Mouse (Mus musculus) embryonic fibroblast, embryonic 13.5 days (primary cell): ENCODE data around the gene Plcl1. TPM values are rescaled to one million over a fixed set of nuclear protein-coding genes. Genes with fewer than 3 reads are reported as not detected.

ENCODE experiments used
- H3K27ac ChIP-seq: 2 replicates; pipeline ENCODE4 v1.5.1; 2012; ENCODE audit warnings: low read length, control low read depth, inconsistent platforms; ENCODE audit not compliant: insufficient read depth
- H3K4me1 ChIP-seq: 2 replicates; pipeline ENCODE4 v1.6.1; 2011; ENCODE audit warnings: low read length; ENCODE audit not compliant: control insufficient read depth, insufficient read depth
- H3K4me3 ChIP-seq: 2 replicates; pipeline ENCODE4 v1.5.1; 2011; ENCODE audit warnings: mild to moderate bottlenecking, control low read depth, low read length; ENCODE audit not compliant: insufficient read depth
- CTCF ChIP-seq: IDR thresholded peaks from 2 replicates; pipeline ENCODE4 v1.5.1; 2011; ENCODE audit warnings: mild to moderate bottlenecking, control low read depth, low read length, moderate library complexity, borderline replicate concordance; ENCODE audit not compliant: insufficient read depth
- POLR2A ChIP-seq: IDR thresholded peaks from 2 replicates; pipeline ENCODE4 v1.6.1; 2011; ENCODE audit warnings: low read depth, mild to moderate bottlenecking, control low read depth, low read length, moderate library complexity
- polyA plus RNA-seq: library from polyadenylated mRNA; stranded (reverse); fragments of >200 nt; gene quantifications from 2 replicates; pipeline ENCODE4 v1.2.4, GENCODE M21; 2011; ENCODE audit warnings: low read depth; ENCODE audit not compliant: missing spikeins, insufficient read length

Plcl1 gene
- polyA plus RNA-seq, 1 experiment: 10.9 TPM

DNA sequence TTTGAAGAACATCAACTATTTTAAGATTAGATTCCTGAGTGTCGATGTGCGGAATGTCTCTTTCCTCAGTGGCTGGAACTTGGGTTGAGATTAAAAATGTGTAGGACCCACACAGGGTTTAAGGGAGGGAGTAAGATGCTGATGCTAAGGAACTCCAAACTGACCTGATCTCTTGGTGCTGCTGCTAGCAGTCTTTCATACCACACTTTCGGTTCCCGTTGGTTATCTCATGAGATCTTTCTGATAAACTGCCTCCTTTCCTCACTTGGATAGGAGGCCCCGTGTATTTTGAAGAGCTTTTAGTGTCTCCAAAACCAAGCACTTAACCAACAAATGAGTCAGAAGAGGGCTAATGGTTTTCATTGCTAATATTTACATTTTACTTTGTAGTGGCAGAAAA is 30.9 kb downstream of the Plcl1 start:
- TF ChIP-seq POLR2A (no peak), CTCF (no peak)
- Histone ChIP-seq H3K4me1 (no peaks in the 10 kb centered on the region), H3K27ac (no peak overlapping the region), H3K4me3 (no peak overlapping the region)

DNA sequence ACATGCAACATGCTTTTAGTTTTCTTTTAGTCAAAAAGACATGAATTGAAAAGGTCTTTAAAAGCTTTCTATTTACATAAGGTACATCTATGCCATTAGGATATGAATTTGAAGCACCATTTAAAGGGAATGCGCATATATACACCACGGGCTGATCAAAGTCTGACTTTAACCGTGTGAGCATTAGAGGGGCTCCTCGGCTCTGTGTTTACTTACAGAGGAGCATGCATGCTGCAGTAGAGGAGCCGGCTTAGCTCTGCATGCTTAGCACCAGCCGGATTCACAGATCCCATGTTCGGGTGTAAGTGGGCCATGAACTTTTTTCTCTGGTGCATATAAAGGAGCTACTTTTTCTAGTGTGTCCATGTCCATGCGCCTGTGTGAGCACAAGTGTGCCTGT is 31.4 kb downstream of the Plcl1 start:
- no peak overlapping the region for H3K27ac ChIP-seq
- H3K4me1 ChIP-seq: no peaks in the 10 kb centered on the region
- TF ChIP-seq CTCF (no peak), POLR2A (no peak)
- H3K4me3 ChIP-seq: no peak overlapping the region

DNA sequence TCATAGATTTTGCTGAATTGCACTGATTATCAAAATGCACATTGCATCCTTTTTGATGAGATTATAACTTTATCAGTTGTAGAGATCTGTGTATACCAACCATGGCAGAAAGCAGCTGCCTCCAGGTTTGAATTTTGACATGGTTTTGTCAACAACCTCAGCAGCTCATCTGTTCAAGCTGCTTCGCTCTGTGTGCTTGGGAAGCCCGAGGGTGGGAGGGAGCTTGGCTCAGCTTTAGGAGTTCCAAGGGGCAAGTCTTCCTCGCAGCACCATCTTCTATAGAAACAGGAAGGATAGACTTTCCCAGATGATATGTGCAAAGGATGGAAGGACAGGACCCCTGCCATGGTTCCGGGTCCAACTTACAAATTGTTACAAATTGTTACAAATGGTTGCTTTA is 32.9 kb downstream of the Plcl1 start:
- Histone ChIP-seq H3K27ac (no peak overlapping the region), H3K4me3 (no peak overlapping the region), H3K4me1 (no peaks in the 10 kb centered on the region)
- TF ChIP-seq CTCF (no peak), POLR2A (no peak)

DNA sequence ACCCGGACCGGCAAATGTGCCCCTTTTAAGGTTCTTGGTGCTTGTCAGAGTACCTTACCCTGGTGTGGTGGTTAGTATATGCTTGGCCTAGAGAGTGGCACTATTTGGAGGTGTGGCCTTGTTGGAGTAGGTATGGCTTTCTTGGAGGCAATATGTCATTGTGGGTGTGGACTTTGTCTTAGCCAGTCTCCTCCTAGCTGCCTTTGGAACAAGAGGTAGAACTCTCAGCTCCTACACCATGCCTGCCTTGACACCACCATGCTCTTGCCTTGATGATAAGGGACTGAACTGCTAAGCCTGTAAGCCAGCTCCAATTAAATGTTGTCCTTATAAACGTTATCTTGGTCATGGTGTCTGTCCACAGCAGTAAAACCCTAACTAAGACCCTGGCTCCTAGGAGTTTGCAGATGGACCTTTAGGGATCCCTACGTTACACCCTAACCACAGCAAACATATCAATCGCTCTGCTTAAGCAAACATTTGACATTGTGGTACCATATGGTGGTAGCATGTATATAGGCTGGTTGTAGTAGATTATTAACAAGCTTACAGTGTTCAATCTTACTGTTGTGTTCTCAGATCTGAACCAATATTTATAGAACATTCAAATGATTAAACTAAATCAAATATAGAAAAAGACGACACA is 39.4 kb downstream of the Plcl1 start:
- H3K4me1 ChIP-seq: no peaks in the 10 kb centered on the region
- H3K4me3 ChIP-seq: no peak overlapping the region
- H3K27ac ChIP-seq: no peak overlapping the region
- TF ChIP-seq POLR2A (no peak), CTCF (no peak)

DNA sequence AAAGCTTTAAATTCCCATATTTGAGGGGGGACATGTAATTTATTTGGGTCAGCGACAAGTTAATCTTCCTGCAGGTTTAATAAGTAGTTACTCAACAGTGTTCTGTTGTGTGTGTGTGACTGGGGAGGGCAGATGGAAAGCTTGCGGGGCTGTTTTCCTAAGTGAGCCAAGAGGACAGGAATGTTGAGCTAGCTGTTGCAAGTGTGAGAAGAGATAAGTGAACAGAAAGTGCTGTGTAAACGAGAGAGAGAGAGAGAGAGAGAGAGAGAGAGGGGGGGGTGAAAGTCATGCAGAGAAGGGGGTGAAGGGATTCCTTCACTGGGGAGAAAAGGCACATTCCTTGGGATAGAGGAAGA is 39.9 kb downstream of the Plcl1 start:
- no peaks in the 10 kb centered on the region for H3K4me1 ChIP-seq
- no peak overlapping the region for H3K4me3 ChIP-seq
- H3K27ac ChIP-seq: no peak overlapping the region
- TF ChIP-seq POLR2A (no peak), CTCF (no peak)

DNA sequence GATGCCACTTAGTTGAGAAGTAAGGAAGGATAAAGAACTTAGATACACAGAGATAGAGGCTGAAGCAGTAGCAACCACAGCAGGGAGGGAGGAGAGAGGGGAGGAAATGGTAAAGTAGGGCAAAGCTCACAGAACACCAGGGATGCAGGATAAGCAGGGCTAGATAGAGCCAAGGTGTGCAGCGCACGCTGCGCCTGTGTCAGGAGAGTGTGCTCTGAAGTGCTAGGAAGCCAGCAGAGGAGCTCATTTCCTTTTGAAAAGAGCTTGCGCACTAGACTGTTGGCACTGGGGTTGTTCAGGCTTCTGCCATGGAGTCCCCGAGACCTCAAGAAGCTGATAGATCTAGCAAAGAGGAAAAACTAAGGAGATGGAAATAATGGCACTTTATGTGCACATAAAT is 40.6 kb downstream of the Plcl1 start:
- no peaks in the 10 kb centered on the region for H3K4me1 ChIP-seq
- H3K4me3 ChIP-seq: no peak overlapping the region
- H3K27ac ChIP-seq: no peak overlapping the region
- TF ChIP-seq POLR2A: no peak
- TF ChIP-seq CTCF: no peak

DNA sequence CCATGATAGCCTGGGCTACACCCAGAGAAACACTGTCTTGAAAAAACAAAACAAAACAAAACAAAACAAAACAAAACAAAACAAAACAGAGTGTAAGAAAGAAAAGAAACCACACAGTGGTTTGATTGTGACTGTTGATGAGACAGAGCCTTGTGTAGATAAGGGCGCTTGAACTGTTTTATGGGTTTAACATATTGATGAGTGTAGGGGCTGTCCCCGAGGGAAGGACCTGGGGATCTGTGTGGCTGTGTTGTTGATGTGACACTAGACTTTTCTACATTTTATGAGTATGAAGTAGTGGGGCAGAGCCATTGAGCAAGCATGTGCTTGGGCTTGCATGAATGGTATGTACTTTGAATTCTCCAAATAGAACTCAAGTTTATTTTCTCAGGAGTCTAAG is 41.2 kb downstream of the Plcl1 start:
- no peak for TF ChIP-seq CTCF
- TF ChIP-seq POLR2A: no peak
- no peak overlapping the region for H3K4me3 ChIP-seq
- no peaks in the 10 kb centered on the region for H3K4me1 ChIP-seq
- no peak overlapping the region for H3K27ac ChIP-seq

DNA sequence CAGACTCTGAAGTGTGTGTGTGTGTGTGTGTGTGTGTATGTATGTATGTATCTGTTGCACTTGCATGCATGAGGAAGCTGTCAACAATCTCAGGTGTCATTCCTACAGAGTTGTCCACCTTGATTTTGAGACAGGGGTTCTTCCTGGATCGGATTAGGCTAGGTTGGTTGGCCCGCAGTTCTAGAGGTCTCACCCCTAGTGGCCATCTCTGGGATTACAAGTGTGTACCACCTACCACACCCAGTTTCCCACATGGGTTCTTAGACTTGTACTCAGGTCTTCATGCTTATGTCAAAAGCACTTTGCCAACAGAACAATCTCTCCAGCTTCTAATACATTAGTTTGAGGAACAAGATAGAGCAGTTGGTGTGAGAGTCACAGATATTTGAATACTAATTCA is 41.9 kb downstream of the Plcl1 start:
- H3K4me3 ChIP-seq: no peak overlapping the region
- H3K27ac ChIP-seq: no peak overlapping the region
- TF ChIP-seq CTCF (no peak), POLR2A (no peak)
- H3K4me1 ChIP-seq: no peaks in the 10 kb centered on the region

DNA sequence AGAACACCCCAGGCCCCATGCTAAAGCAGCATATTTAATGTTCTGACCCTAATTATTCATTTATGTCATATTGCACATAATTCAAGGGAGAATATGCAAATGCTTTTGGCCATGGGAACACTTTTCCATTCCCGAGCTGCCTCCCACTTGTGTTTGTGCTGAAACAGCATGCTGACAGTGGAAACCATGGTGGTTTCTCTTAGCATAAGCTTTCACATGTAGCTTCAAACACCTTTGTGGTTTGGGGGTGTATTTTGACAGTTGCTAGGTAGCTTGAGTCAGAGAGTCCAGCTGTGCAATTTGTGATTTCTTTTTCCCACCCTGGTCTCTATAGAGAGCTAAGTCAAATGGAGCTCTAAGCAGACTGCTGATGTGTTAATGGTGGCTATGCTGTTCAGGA is 42.4 kb downstream of the Plcl1 start:
- Histone ChIP-seq H3K4me1 (no peaks in the 10 kb centered on the region), H3K4me3 (no peak overlapping the region), H3K27ac (no peak overlapping the region)
- TF ChIP-seq CTCF (no peak), POLR2A (no peak)

DNA sequence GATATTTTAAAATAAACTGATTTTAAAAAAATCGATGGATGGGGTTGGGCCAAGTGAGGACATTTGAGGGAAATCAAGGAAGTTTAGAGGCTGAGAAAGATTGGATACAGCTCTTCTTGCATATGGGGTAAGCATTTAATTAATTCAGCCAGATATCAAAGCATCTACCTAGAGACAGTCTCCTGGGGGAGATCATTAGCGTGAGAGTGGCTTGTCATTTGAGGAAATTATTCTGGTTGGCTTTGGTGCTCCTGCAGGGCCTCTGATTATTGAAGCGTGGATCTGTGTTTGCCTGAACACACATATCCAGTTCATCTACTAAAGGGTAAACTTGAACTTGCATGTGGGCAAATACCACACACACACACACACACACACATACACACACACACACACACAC is 44.1 kb downstream of the Plcl1 start:
- TF ChIP-seq POLR2A: no peak
- TF ChIP-seq CTCF: no peak
- no peak overlapping the region for H3K27ac ChIP-seq
- no peaks in the 10 kb centered on the region for H3K4me1 ChIP-seq
- H3K4me3 ChIP-seq: no peak overlapping the region

DNA sequence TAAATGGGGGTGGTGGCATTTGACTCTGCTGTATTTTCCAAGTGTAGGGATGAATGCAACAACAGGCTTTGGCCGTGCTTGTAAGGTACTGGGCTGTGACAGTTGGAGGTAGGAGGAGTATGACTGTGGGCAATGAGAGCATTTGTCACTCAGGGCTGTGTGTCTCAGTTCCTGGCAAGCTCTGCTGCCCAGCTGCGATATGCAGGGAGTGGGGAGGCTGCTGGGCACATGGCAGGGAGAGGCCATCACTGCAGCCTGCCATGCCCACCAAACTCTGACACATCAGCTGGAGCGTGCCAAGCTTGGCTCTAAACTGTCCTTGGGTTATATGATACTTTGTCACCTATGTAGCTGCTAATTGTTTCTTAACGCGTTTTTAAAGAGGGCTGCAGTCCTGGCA is 48.4 kb downstream of the Plcl1 start:
- no peak overlapping the region for H3K27ac ChIP-seq
- TF ChIP-seq CTCF: no peak
- TF ChIP-seq POLR2A: no peak
- H3K4me3 ChIP-seq: no peak overlapping the region
- no peaks in the 10 kb centered on the region for H3K4me1 ChIP-seq

DNA sequence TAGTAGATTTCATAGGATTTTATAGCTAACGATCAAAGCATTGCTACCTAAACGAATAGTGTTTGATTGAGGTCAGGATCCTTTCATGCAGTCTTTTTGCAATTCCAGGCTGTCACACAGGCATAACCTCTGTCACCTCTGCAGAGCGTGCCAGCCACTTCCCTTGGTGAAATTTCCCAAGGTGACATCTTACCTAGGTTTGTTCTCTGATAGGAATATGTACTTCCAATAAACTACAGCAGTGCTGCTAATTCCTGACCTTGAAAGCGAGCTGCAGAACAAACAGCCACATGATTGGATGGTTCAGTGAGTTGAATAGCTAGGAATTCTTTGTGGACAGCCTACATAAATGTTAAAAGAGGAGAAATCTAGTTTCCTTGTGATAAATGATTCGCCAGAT is 56.6 kb downstream of the Plcl1 start:
- H3K4me1 ChIP-seq: no peaks in the 10 kb centered on the region
- H3K27ac ChIP-seq: no peak overlapping the region
- TF ChIP-seq POLR2A (no peak), CTCF (no peak)
- H3K4me3 ChIP-seq: no peak overlapping the region
